Mouse (Mus musculus) neural tube, embryonic 15.5 days (tissue): ENCODE data around the gene E130116L18Rik. TPM values are rescaled to one million over a fixed set of nuclear protein-coding genes. Genes with fewer than 3 reads are reported as not detected.
"Not testable (repeated sequence)": the region's sequence is repeated elsewhere in the genome, so short reads cannot be mapped to it uniquely, and the experiment has no call there.

Source experiments
- ATAC-seq: fragments of 200-750 bp; cut with Nextera tagmentation; 2 replicates; pipeline ENCODE4 v1.8.0; 2017; ENCODE audit warnings: mild to moderate bottlenecking, moderate TSS enrichment, moderate library complexity; ENCODE audit not compliant: low FRiP score
- H3K27ac ChIP-seq: fragments of 300-500 bp; sonication (generic); replicated peaks from 2 replicates; pipeline ENCODE4 v1.5.1; 2015; ENCODE audit warnings: mild to moderate bottlenecking, inconsistent platforms
- H3K27me3 ChIP-seq: fragments of 300-500 bp; sonication (generic); replicated peaks from 2 replicates; pipeline ENCODE4 v1.6.1; 2015; ENCODE audit warnings: inconsistent platforms
- H3K36me3 ChIP-seq: fragments of 300-500 bp; sonication (generic); 2 replicates; pipeline ENCODE4 v1.6.1; 2015; ENCODE audit warnings: inconsistent platforms
- H3K4me1 ChIP-seq: fragments of 300-500 bp; sonication (generic); 2 replicates; pipeline ENCODE4 v1.6.1; 2015; ENCODE audit warnings: inconsistent platforms
- H3K4me2 ChIP-seq: fragments of 300-500 bp; sonication (generic); 2 replicates; pipeline ENCODE4 v1.6.1; 2015; ENCODE audit warnings: inconsistent platforms, mild to moderate bottlenecking, moderate library complexity
- H3K4me3 ChIP-seq: fragments of 300-500 bp; sonication (generic); replicated peaks from 2 replicates; pipeline ENCODE4 v1.5.1; 2015; ENCODE audit warnings: mild to moderate bottlenecking, inconsistent platforms
- H3K9ac ChIP-seq: fragments of 300-500 bp; sonication (generic); replicated peaks from 2 replicates; pipeline ENCODE4 v1.6.1; 2015; ENCODE audit warnings: mild to moderate bottlenecking, inconsistent platforms
- H3K9me3 ChIP-seq: fragments of 300-500 bp; sonication (generic); replicated peaks from 2 replicates; pipeline ENCODE4 v1.6.1; 2016; ENCODE audit warnings: inconsistent platforms
- WGBS: fragments of 180-500 bp; shearing (Covaris S2); methylation state at CpG from one replicate; pipeline ENCODE4 v1.1.7; 2015; ENCODE audit warnings: mixed read lengths; 5-methylcytosine and 5-hydroxymethylcytosine counted together
- polyA plus RNA-seq: library from polyadenylated mRNA; unstranded; fragments of >200 nt; fragmentation: Nextera tagmentation; extraction: Ambion mirVana; gene quantifications from 2 replicates; pipeline ENCODE4 v1.2.1, GENCODE M21; 2015

E130116L18Rik gene
- polyA plus RNA-seq, 1 experiment from 2014 or later: not detected

DNA sequence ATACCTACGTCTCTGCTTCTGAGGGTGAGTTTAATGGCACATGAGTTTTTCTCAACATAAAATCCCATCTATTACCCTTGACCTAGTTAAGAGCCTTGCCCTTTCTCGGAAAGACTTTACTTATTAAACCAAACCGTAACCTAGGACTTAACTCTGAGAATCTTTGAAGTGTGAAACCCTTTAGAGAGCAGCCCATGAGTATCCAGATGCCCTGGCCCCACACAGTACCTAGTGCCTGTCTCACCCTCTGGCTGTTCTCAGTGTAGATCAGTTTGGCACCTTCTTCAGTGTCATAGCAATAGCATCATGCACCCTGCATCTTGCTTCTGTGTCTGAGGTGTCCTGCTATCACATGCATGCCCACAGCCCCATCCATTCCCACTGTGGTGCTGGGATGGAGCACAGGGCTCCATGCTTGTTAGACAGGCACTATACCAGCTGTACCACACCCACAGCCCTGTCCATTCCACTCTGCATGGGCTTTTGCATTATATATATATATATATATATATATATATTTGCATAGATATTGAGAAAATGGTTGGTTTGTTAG lies 42.9 kb downstream of the E130116L18Rik start:
- H3K27ac ChIP-seq: no peak overlapping the region
- no peaks in the 10 kb centered on the region for H3K9me3 ChIP-seq
- H3K4me2 ChIP-seq: no peak overlapping the region
- ATAC-seq: no peak
- H3K9ac ChIP-seq: no peak overlapping the region
- H3K4me1 ChIP-seq: no peaks in the 10 kb centered on the region
- H3K27me3 ChIP-seq: no peaks in the 10 kb centered on the region
- 90% methylated on average over 3 of the region's 3 CpGs for WGBS
- no peak overlapping the region for H3K4me3 ChIP-seq
- H3K36me3 ChIP-seq: no peaks in the 10 kb centered on the region

DNA sequence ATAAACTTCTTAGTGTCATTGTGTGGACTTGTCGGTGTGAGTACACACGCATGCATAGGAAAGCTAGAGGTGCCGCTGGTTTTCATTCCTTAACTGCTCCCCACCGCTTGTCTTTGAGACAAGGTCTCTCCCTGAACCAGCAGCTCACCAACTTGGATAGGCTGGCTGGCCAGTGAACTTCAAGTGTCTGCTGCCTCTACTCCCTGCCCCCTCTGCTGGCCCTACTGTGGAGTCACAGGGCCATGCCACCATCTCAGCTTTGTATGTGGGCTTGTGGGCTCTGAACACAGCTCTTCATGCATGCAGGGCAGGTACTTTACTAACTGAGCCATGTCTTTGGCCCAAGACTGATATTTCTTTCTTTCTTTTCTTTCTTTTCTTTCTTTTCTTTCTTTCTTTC lies 43.7 kb downstream of the E130116L18Rik start:
- Histone ChIP-seq H3K27ac (no peak overlapping the region), H3K27me3 (no peaks in the 10 kb centered on the region), H3K4me2 (no peak overlapping the region), H3K9me3 (no peaks in the 10 kb centered on the region), H3K4me3 (no peak overlapping the region), H3K36me3 (no peaks in the 10 kb centered on the region), H3K9ac (no peak overlapping the region), H3K4me1 (no peaks in the 10 kb centered on the region)
- 94% methylated on average over 4 of the region's 4 CpGs for WGBS
- no peak for ATAC-seq

DNA sequence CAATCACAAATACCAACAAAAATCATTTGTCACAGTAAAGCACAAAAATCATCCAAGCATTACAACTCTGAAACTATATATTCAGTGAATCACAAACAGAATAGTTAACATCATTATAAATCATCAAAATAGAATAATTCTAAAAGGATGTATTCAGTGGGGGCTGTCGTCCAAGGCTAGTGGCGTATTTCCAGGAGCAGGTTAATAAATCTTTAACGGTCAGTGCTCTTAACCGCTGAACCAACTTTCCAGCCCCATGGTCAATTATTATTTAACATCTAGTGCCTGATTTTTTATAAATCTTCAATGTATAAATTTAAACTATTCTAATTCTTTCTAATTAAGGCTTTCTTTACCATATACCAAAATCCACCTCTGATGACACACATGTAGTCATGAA lies 44.4 kb downstream of the E130116L18Rik start:
- H3K4me1 ChIP-seq, ATAC-seq, H3K27me3 ChIP-seq, H3K4me2 ChIP-seq, H3K9ac ChIP-seq, H3K27ac ChIP-seq, H3K4me3 ChIP-seq, H3K9me3 ChIP-seq, H3K36me3 ChIP-seq: not testable (repeated sequence)
- WGBS: 80% methylated on average over 4 of the region's 4 CpGs

DNA sequence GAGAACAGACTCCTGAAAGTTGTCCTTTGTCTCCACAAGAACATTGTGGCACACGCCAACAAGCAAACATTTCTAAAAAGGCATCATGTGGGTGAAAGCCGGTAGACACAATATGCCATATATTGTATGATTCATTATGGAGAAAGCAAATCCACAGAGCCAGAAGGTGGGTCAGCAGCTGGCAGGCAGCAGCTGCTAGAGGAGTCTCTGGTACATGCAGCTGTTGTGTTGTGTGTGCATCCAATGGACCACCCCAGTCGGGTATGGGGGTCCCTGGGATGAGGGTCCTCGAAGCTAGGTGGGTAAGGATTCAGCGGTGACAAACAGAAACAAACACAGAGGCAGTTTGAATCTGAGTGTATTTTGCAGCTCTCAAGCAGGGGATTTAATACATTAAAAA lies 45.0 kb downstream of the E130116L18Rik start:
- 91% methylated on average over 5 of the region's 5 CpGs for WGBS
- not testable (repeated sequence) for H3K27me3 ChIP-seq, H3K4me3 ChIP-seq

More for the DNA sequence above, 45.0 kb downstream of the E130116L18Rik start:
- H3K36me3 ChIP-seq, ATAC-seq, H3K27ac ChIP-seq, H3K9me3 ChIP-seq, H3K4me2 ChIP-seq, H3K4me1 ChIP-seq, H3K9ac ChIP-seq: not testable (repeated sequence)

Other genes with a start within 250 kb of the E130116L18Rik start
- 88.4 and 90.9 TPM in 2 replicates for gene Prkag2, start 122.5 kb downstream of the E130116L18Rik start, polyA plus RNA-seq
- not detected in 2 replicates for gene Galntl5, start 41.7 kb downstream of the E130116L18Rik start, polyA plus RNA-seq
- 59.6 TPM in 2 replicates for gene Galnt11, start 1.2 kb downstream of the E130116L18Rik start, polyA plus RNA-seq